Mouse (Mus musculus): ENCODE results near the gene Tmem86a. TPM values are rescaled to one million over a fixed set of nuclear protein-coding genes. Genes with fewer than 3 reads are reported as not detected.

The Tmem86a gene
- total and polyA plus RNA-seq, 3 experiments = 20.0 to 45.5 (median 25.0) TPM

DNA sequence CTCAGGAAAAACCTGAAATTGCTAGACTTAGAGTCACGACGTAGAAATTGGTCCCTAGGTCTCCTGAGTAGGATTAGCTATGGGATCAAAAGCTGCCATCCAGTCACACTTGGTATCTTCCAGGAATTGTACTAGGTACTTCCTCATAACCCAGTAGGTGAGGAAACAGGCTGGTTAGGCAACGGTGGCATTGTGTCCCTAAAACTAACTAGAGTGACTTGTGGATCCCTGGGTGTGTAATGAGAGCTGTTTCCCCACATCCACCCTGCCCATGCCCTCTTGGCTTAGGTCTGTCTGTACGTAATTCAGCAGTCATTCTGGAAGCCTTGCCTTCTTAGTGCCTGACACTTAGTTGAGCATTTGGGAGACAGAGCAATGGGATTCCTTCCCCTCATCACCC lies 5.9 kb downstream of the Tmem86a start:
- DNase-seq = no peak
- intact Hi-C loops (cut with DNase I) = no loop called here
- 71% methylated on average over 4 of the region's 4 CpGs for WGBS
- Histone ChIP-seq H3K4me1 (ENCODE audit: control insufficient read depth, insufficient read depth, low read length) (peaks cover 14% of the 10 kb centered on the region), H3K27me3 (ENCODE audit: control insufficient read depth, insufficient read depth, low read length) (no peaks in the 10 kb centered on the region), H3K27ac (no peak overlapping the region), H3K4me3 (no peak overlapping the region), H3K36me3 (ENCODE audit: control insufficient read depth, insufficient read depth, low read length) (no peaks in the 10 kb centered on the region; the same call in 1 of the 2 replicates), H3K9ac (ENCODE audit: low read depth, low read length) (no peak overlapping the region), H3K79me2 (replicated peaks; ENCODE audit: control insufficient read depth, insufficient read depth, low read length) (no peaks in the 10 kb centered on the region)
- TF ChIP-seq POLR2A (IDR thresholded peaks at IDR 0.05; ENCODE audit: insufficient read depth, low read depth, low read length) (no peak), EP300 (IDR thresholded peaks at IDR 0.05; ENCODE audit: insufficient read depth, low read depth, low read length) (no peak), CTCF (IDR thresholded peaks at IDR 0.05) (no peak)

- intact Hi-C loops (cut with DNase I) = no loop called here
- no peak overlapping the region for H3K9ac ChIP-seq (ENCODE audit: low read depth, low read length)
- H3K27me3 ChIP-seq (ENCODE audit: control insufficient read depth, insufficient read depth, low read length) = no peaks in the 10 kb centered on the region
- no peak overlapping the region for H3K27ac ChIP-seq
- 52% methylated on average over 7 of the region's 7 CpGs for WGBS
- no peak overlapping the region for H3K4me3 ChIP-seq
- TF ChIP-seq EP300 (IDR thresholded peaks at IDR 0.05; ENCODE audit: insufficient read depth, low read depth, low read length) (no peak), CTCF (IDR thresholded peaks at IDR 0.05) (no peak), POLR2A (IDR thresholded peaks at IDR 0.05; ENCODE audit: insufficient read depth, low read depth, low read length) (no peak)
- no peaks in the 10 kb centered on the region for H3K36me3 ChIP-seq (ENCODE audit: control insufficient read depth, insufficient read depth, low read length)
- no peaks in the 10 kb centered on the region for H3K79me2 ChIP-seq (replicated peaks; ENCODE audit: control insufficient read depth, insufficient read depth, low read length)
- no peak for DNase-seq
- no peaks in the 10 kb centered on the region; the same call in 1 of the 2 replicates for H3K4me1 ChIP-seq (ENCODE audit: control insufficient read depth, insufficient read depth, low read length)
Measured at GRCm38 (mm10) chr7:47059339-47059738, 8.9 kb downstream of the Tmem86a start.

DNA sequence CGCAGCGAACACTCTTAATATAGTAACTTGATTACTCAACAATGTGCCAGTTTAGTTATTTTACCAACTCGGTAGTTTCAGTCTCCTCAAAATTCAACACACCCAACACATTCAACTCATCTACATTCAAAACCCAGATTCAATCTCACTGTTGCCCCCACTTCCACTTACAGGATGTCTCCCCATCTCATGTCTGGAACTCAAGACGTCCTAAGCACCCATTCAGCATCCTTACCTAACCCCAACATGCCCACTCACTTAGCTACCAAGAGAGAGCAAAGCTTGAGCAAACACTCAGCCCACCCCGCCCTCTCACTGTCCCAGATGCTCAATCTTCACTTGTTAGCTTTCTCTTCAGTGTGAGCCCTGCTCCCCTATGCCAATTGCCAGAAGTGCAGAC lies 11.2 kb downstream of the Tmem86a start:
- no peaks in the 10 kb centered on the region for H3K79me2 ChIP-seq (replicated peaks; ENCODE audit: control insufficient read depth, insufficient read depth, low read length)
- no peaks in the 10 kb centered on the region for H3K4me1 ChIP-seq (ENCODE audit: control insufficient read depth, insufficient read depth, low read length)
- no peak overlapping the region for H3K4me3 ChIP-seq
- 68% methylated on average over 5 of the region's 5 CpGs for WGBS
- TF ChIP-seq CTCF (IDR thresholded peaks at IDR 0.05) (no peak), POLR2A (IDR thresholded peaks at IDR 0.05; ENCODE audit: insufficient read depth, low read depth, low read length) (no peak), EP300 (IDR thresholded peaks at IDR 0.05; ENCODE audit: insufficient read depth, low read depth, low read length) (no peak)
- intact Hi-C loops (cut with DNase I) = no loop called here
- H3K36me3 ChIP-seq (ENCODE audit: control insufficient read depth, insufficient read depth, low read length) = no peaks in the 10 kb centered on the region
- H3K27me3 ChIP-seq (ENCODE audit: control insufficient read depth, insufficient read depth, low read length) = no peaks in the 10 kb centered on the region
- no peak overlapping the region for H3K9ac ChIP-seq (ENCODE audit: low read depth, low read length)
- H3K27ac ChIP-seq = no peak overlapping the region
- DNase-seq = no peak

GRCm38 (mm10) chr7:47066942-47067341 lies 16.5 kb downstream of the Tmem86a start:
- DNase-seq = no peak
- intact Hi-C loops (cut with DNase I) = no loop called here
- no peak overlapping the region for H3K27ac ChIP-seq
- H3K36me3 ChIP-seq (ENCODE audit: control insufficient read depth, insufficient read depth, low read length) = no peaks in the 10 kb centered on the region
- WGBS = 90% methylated on average over 3 of the region's 3 CpGs
- H3K9ac ChIP-seq (ENCODE audit: low read depth, low read length) = no peak overlapping the region
- H3K27me3 ChIP-seq (ENCODE audit: control insufficient read depth, insufficient read depth, low read length) = no peaks in the 10 kb centered on the region
- H3K79me2 ChIP-seq (replicated peaks; ENCODE audit: control insufficient read depth, insufficient read depth, low read length) = no peaks in the 10 kb centered on the region
- no peaks in the 10 kb centered on the region for H3K4me1 ChIP-seq (ENCODE audit: control insufficient read depth, insufficient read depth, low read length)
- TF ChIP-seq CTCF (IDR thresholded peaks at IDR 0.05) (no peak), EP300 (IDR thresholded peaks at IDR 0.05; ENCODE audit: insufficient read depth, low read depth, low read length) (no peak), POLR2A (IDR thresholded peaks at IDR 0.05; ENCODE audit: insufficient read depth, low read depth, low read length) (no peak)
- no peak overlapping the region for H3K4me3 ChIP-seq

GRCm38 (mm10) chr7:47067879-47068278 lies 17.5 kb downstream of the Tmem86a start:
- H3K4me3 ChIP-seq = no peak overlapping the region
- no peaks in the 10 kb centered on the region for H3K4me1 ChIP-seq (ENCODE audit: control insufficient read depth, insufficient read depth, low read length)
- no peak overlapping the region for H3K27ac ChIP-seq
- TF ChIP-seq POLR2A (IDR thresholded peaks at IDR 0.05; ENCODE audit: insufficient read depth, low read depth, low read length) = no peak
- 0 out of 2 replicates have a peak, but pooled peaks have one; percentile 11 for TF ChIP-seq EP300 (IDR thresholded peaks at IDR 0.05; ENCODE audit: insufficient read depth, low read depth, low read length)
- TF ChIP-seq CTCF (IDR thresholded peaks at IDR 0.05) = no peak
- 38% methylated on average over 5 of the region's 5 CpGs for WGBS
- intact Hi-C loops (cut with DNase I) = no loop called here
- no peaks in the 10 kb centered on the region for H3K36me3 ChIP-seq (ENCODE audit: control insufficient read depth, insufficient read depth, low read length)
- H3K27me3 ChIP-seq (ENCODE audit: control insufficient read depth, insufficient read depth, low read length) = no peaks in the 10 kb centered on the region
- no peak overlapping the region for H3K9ac ChIP-seq (ENCODE audit: low read depth, low read length)
- no peaks in the 10 kb centered on the region for H3K79me2 ChIP-seq (replicated peaks; ENCODE audit: control insufficient read depth, insufficient read depth, low read length)
- peak in 1 of 2 experiments; percentile 49 for DNase-seq

- WGBS = 79% methylated on average over 5 of the region's 5 CpGs
- H3K27me3 ChIP-seq (ENCODE audit: control insufficient read depth, insufficient read depth, low read length) = no peaks in the 10 kb centered on the region
- no peak overlapping the region for H3K4me3 ChIP-seq
- no peak overlapping the region for H3K27ac ChIP-seq
- no peak for TF ChIP-seq POLR2A (IDR thresholded peaks at IDR 0.05; ENCODE audit: insufficient read depth, low read depth, low read length)
- no peak for TF ChIP-seq EP300 (IDR thresholded peaks at IDR 0.05; ENCODE audit: insufficient read depth, low read depth, low read length)
- peak; percentile 47 for TF ChIP-seq CTCF (IDR thresholded peaks at IDR 0.05)
- DNase-seq = no peak
- no peaks in the 10 kb centered on the region for H3K36me3 ChIP-seq (ENCODE audit: control insufficient read depth, insufficient read depth, low read length)
- H3K9ac ChIP-seq (ENCODE audit: low read depth, low read length) = no peak overlapping the region
- no peaks in the 10 kb centered on the region for H3K4me1 ChIP-seq (ENCODE audit: control insufficient read depth, insufficient read depth, low read length)
- intact Hi-C loops (cut with DNase I) = no loop called here
- H3K79me2 ChIP-seq (replicated peaks; ENCODE audit: control insufficient read depth, insufficient read depth, low read length) = no peaks in the 10 kb centered on the region
Measured at GRCm38 (mm10) chr7:47072551-47072950, 22.1 kb downstream of the Tmem86a start.

All from heart, adult 2 months (tissue).